Mouse (Mus musculus): ENCODE data around the gene 9130409I23Rik. TPM values are rescaled to one million over a fixed set of nuclear protein-coding genes. Genes with fewer than 3 reads are reported as not detected.

The 9130409I23Rik gene
- polyA plus RNA-seq (2012; rRNA removed) = not detected in 2 replicates

GRCm38 (mm10) chr1:181050937-181051336, at the start of gene 9130409I23Rik:
Gene 9130409I23Rik, plus strand, starts transcription at chr1:181051237.
- DNase-seq (ENCODE audit: extremely low spot score in 1 of 2, low spot score in 1 of 2) = no peak

- DNase-seq (ENCODE audit: extremely low spot score in 1 of 2, low spot score in 1 of 2) = no peak
These were observed 49.4 kb upstream of the 9130409I23Rik start for GRCm38 (mm10) chr1:181001621-181002020.

DNA sequence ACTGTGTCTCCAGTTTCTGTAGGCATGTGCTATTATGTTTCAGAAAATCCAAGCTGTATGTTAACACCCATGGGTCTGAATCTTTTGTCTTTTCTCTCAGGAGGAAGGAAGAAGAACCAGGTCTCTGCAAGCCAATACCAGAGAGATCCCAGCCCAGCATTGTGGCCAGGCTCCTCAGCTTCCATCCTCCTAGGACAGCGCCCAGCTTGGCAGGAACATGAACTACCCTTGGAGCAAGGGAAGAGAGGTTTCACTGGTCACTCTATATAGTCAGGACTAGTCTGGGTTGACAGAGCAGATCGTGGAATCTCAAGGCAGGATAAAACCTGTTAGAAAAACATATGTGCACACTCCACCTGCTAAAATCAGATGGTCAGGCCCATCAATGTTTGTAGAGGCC, 47.2 kb upstream of the 9130409I23Rik start:
- no peak for DNase-seq (ENCODE audit: extremely low spot score in 1 of 2, low spot score in 1 of 2)

- DNase-seq (ENCODE audit: extremely low spot score in 1 of 2, low spot score in 1 of 2) = no peak
These were observed 45.7 kb upstream of the 9130409I23Rik start for GRCm38 (mm10) chr1:181005331-181005730.

- no peak for DNase-seq (ENCODE audit: extremely low spot score in 1 of 2, low spot score in 1 of 2)
These were observed 43.2 kb upstream of the 9130409I23Rik start for GRCm38 (mm10) chr1:181007831-181008230.

- DNase-seq (ENCODE audit: extremely low spot score in 1 of 2, low spot score in 1 of 2) = no peak
These were observed 42.8 kb upstream of the 9130409I23Rik start for GRCm38 (mm10) chr1:181008266-181008665.

DNA sequence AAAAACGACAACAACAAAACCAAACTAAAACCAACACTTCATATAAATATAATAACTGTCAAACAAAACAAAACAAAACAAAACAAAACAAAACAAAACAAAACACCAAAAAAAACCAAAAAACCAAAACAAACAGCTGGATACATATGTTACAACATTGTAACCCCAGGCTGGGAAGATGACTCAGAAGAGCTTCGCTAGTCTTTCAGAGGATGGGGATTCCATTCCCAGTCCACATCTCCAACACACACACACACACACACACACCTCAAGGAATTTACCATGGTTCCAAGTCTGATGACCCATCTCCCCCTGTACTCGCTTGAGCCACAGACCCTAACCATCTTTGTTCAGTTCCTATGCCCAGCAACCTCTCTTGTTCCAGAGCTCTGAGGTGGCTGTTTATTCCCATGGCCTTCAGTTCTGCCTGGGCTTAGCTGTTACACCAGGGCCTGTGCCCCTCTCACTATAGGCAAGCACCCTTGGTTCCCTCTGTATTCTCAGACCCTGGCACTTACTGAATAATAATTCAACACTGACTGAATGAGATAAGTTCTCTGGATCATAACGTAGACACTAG, 41.9 kb upstream of the 9130409I23Rik start:
- DNase-seq (ENCODE audit: extremely low spot score in 1 of 2, low spot score in 1 of 2) = no peak

GRCm38 (mm10) chr1:181009754-181010153, 41.3 kb upstream of the 9130409I23Rik start:
- no peak for DNase-seq (ENCODE audit: extremely low spot score in 1 of 2, low spot score in 1 of 2)

- no peak for DNase-seq (ENCODE audit: extremely low spot score in 1 of 2, low spot score in 1 of 2)
These were observed 40.7 kb upstream of the 9130409I23Rik start for GRCm38 (mm10) chr1:181010171-181010932.

- no peak for DNase-seq (ENCODE audit: extremely low spot score in 1 of 2, low spot score in 1 of 2)
These were observed 39.4 kb upstream of the 9130409I23Rik start for GRCm38 (mm10) chr1:181011601-181012000.

GRCm38 (mm10) chr1:181012416-181012815, 38.6 kb upstream of the 9130409I23Rik start:
- no peak for DNase-seq (ENCODE audit: extremely low spot score in 1 of 2, low spot score in 1 of 2)

DNA sequence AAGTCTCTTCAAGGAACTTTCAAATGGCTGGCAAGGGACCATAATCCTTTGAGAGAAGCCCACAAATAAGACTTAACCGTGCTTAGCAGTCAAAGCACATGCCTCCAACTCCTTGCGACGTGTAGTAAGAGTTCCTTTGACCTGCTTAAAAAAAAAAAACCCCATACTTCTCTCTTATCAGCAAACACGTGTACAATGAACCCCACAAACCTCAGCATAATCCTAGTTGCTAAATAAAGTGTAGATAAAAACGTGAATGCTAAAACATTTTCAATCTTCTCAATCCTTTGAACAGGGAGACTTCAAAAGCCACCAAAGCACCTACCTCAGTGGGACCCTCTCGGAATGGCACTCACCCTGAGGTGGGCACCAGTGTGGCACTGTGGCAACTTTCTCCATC, 37.6 kb upstream of the 9130409I23Rik start:
- DNase-seq (ENCODE audit: extremely low spot score in 1 of 2, low spot score in 1 of 2) = no peak

- peak in 1 of 2 experiments; percentile 22 for DNase-seq (ENCODE audit: extremely low spot score in 1 of 2, low spot score in 1 of 2)
These were observed 36.1 kb upstream of the 9130409I23Rik start for GRCm38 (mm10) chr1:181014731-181015500.

DNA sequence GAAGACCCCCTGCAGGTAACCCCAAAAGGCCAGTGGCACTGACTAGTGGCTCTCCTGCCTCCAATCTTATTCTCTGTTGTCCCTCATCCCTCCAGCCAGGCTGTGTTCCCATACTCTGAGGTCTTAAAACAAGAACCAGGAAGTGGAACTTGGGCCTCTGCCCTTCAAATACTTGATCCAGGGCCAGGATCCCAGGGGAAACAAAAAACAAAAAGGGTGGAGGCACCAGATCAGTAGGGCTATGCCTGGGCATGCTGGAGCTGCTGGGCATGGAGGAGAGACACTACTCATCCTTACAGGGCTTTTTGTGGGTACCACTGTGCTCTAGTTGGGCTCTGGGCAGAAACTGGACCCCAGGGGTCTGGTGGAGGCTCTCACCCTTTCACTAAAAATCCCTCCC, 35.5 kb upstream of the 9130409I23Rik start:
- DNase-seq (ENCODE audit: extremely low spot score in 1 of 2, low spot score in 1 of 2) = peak in 1 of 2 experiments; percentile 28

DNA sequence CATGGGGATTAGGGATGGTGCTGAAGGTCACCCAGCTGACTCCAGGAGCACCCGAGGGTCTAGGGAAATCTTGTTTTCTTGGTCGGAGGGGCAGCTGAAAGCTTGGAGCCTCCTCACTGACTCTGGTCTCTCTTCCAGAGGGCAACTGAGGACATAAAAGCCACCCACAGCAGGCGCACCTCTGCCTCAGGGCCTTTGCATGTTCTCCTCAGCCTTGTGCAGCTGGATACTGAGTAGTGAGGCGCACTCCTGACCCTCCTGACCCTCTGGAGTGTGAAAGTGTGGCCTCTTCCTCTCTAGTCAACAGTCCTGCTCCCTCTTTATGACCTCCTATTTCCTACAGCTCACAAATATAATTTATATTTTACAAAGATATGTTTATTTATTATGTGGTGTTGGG, 35.0 kb upstream of the 9130409I23Rik start:
- DNase-seq (ENCODE audit: extremely low spot score in 1 of 2, low spot score in 1 of 2) = no peak

DNA sequence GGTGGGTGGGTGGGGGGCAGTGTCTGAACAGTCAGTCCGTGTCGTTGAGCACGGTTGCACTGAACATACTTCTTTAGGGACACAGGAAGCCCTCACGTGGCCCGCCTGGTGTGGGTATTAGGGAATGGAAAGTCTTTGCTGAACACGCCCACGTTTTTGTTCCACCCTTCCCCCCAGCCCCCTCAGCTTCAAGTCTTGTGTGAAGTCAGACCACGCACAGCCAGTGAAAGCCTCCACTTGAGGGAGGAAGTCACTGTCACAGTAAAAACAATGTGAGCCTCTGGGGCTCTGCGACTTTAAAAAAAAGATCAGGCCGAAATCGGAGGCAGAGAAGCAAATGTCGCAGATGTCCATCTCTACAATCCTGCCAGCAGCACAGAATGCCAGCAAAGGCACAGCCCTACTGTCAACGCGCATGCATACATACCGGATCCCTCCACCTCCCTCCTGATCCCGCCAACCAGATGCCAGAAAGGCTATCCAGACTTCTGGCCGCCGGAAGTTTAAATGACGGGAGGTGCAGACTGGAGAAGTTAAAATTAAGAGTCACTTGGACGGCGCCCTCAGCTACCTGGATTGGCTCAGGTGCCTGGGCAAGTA, 34.4 kb upstream of the 9130409I23Rik start:
- peak; percentile 69 to 76 for DNase-seq (ENCODE audit: extremely low spot score in 1 of 2, low spot score in 1 of 2)

DNA sequence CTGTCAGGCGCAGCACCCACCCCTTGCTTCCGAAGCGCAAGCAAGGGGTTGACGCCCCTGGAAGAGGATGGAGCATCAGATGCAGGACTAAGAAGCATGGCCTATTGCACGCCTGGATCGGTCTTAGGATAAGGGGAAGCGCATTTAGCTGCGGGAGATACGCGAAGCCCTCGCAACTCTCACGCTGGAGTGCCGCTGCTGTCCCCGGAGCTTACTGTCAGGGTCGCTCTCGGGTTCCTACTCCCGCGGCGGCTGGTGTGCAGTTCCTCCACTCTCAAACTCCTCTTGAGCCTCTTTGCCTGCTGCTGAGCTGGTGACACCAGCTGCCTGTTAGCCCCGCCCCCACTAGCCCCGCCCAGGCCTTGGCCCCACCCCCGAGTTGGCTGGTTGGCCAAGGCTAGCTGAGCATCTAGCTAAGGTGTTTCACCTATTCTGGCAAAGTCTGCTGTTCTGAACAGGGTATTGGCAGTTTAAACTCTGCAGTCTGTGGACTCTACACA, 33.8 kb upstream of the 9130409I23Rik start:
- peak; percentile 67 to 73 for DNase-seq (ENCODE audit: extremely low spot score in 1 of 2, low spot score in 1 of 2)

- no peak for DNase-seq (ENCODE audit: extremely low spot score in 1 of 2, low spot score in 1 of 2)
These were observed 33.1 kb upstream of the 9130409I23Rik start for GRCm38 (mm10) chr1:181017890-181018420.

DNA sequence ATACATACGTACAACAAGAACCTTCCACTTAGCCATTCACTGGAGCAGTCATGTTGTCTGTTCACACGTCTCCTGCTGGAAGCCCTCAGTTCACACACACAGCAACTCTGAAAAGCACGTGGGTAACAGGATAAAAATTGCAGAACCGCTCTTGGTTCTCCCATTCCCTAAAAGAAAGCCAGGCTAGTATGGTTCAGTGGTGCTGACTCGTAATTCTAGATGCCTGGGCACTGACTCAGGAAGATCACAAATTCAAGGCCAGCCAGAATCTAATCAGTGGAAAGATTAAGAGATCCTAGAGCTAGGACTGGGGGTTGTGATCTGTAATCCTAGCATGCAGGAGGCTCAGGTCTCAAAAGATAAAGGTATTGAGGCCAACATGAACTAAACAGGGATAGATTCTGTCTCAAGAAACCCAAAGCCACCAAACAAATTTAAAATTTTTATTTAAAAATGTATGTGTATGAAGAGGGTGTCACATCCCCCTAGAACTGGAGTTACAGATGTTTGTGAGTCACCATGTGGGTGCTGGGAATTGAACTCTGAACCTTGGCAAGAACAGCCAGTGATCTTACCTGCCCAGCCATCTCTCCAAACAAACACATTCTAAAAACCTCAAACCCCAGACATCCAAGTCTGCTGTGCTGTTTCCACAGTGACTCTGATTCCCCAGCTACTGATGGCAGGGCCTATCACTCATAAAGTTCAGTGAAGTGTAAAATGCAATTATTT, 30.1 kb upstream of the 9130409I23Rik start, which contains the start of gene Ephx1:
Gene Ephx1, minus strand, starts transcription at position 149 of the 732 bp plus-strand sequence.
- no peak for DNase-seq (ENCODE audit: extremely low spot score in 1 of 2, low spot score in 1 of 2)

- DNase-seq (ENCODE audit: extremely low spot score in 1 of 2, low spot score in 1 of 2) = no peak
These were observed 29.6 kb upstream of the 9130409I23Rik start for GRCm38 (mm10) chr1:181021488-181021865.
